Mouse (Mus musculus) midbrain, postnatal 0 days (tissue): ENCODE measurements around the gene Rps12-ps3. TPM values are rescaled to one million over a fixed set of nuclear protein-coding genes. Genes with fewer than 3 reads are reported as not detected.

Experiments used
- ATAC-seq: fragments of 200-750 bp; cut with Nextera tagmentation; 2 replicates; pipeline ENCODE4 v1.8.0; 2017; ENCODE audit warnings: moderate number of reproducible peaks, mild to moderate bottlenecking, moderate TSS enrichment, moderate library complexity; ENCODE audit not compliant: low FRiP score
- DNase-seq: peaks from one replicate; pipeline ENCODE4 v3.0.0-alpha.2; 2015; ENCODE audit warnings: low spot score
- H3K27ac ChIP-seq: fragments of 300-500 bp; sonication (generic); 2 replicates; pipeline ENCODE4 v1.5.1; 2014; ENCODE audit warnings: low read depth, mild to moderate bottlenecking, low read length, mixed read lengths
- H3K27me3 ChIP-seq: fragments of 300-500 bp; sonication (generic); 2 replicates; pipeline ENCODE4 v1.6.1; 2014; ENCODE audit warnings: low read length, control low read depth, mixed read lengths; ENCODE audit not compliant: insufficient read depth
- H3K36me3 ChIP-seq: fragments of 300-500 bp; sonication (generic); 2 replicates; pipeline ENCODE4 v1.6.1; 2014; ENCODE audit warnings: low read length, control low read depth, mixed read lengths; ENCODE audit not compliant: insufficient read depth
- H3K4me1 ChIP-seq: fragments of 300-500 bp; sonication (generic); 2 replicates; pipeline ENCODE4 v1.6.1; 2014; ENCODE audit warnings: mild to moderate bottlenecking, control low read depth, antibody characterized with exemption, low read length, mixed read lengths; ENCODE audit not compliant: insufficient read depth
- H3K4me2 ChIP-seq: fragments of 300-500 bp; sonication (generic); 2 replicates; pipeline ENCODE4 v1.6.1; 2014; ENCODE audit warnings: low read depth, mild to moderate bottlenecking, low read length, mixed read lengths; ENCODE audit not compliant: poor library complexity, severe bottlenecking
- H3K4me3 ChIP-seq: fragments of 300-500 bp; sonication (generic); 2 replicates; pipeline ENCODE4 v1.5.1; 2014; ENCODE audit warnings: low read depth, mild to moderate bottlenecking, low read length, moderate library complexity
- H3K9ac ChIP-seq: fragments of 300-500 bp; sonication (generic); replicated peaks from 2 replicates; pipeline ENCODE4 v1.6.1; 2014; ENCODE audit warnings: mild to moderate bottlenecking, low read length, moderate library complexity, mixed read lengths; ENCODE audit not compliant: poor library complexity, severe bottlenecking
- H3K9me3 ChIP-seq: fragments of 300-500 bp; sonication (generic); 2 replicates; pipeline ENCODE4 v1.6.1; 2016; ENCODE audit warnings: low read length, control low read depth
- CTCF ChIP-seq: IDR thresholded peaks from 2 replicates; pipeline ENCODE4 v1.5.1; 2016; ENCODE audit warnings: antibody characterized with exemption, mild to moderate bottlenecking
- WGBS: fragments of 180-500 bp; shearing (Covaris S2); extraction: QIAGEN DNeasy Blood & Tissue Kit; methylation state at CpG from one replicate; pipeline ENCODE4 v1.1.7; 2014; 5-methylcytosine and 5-hydroxymethylcytosine counted together
- polyA plus RNA-seq: library from polyadenylated mRNA; unstranded; fragments of >200 nt; fragmentation: Nextera tagmentation; extraction: Ambion mirVana; gene quantifications from 2 replicates; pipeline ENCODE4 v1.2.1, GENCODE M21; 2015
- total RNA-seq: library from RNA; depleted of rRNA; stranded (reverse); fragments of >200 nt; gene quantifications from 2 replicates; pipeline ENCODE4 v1.2.3, GENCODE M21; 2014

The Rps12-ps3 gene
- total and polyA plus RNA-seq, 2 experiments from 2014 or later, result 9.1 to 77.4 TPM

- Histone ChIP-seq H3K4me3 (no peak overlapping the region), H3K4me2 (no peak overlapping the region), H3K27ac (no peak overlapping the region), H3K4me1 (no peaks in the 10 kb centered on the region), H3K27me3 (no peaks in the 10 kb centered on the region), H3K9ac (no peak overlapping the region), H3K36me3 (no peaks in the 10 kb centered on the region), H3K9me3 (no peaks in the 10 kb centered on the region)
- 64% methylated on average over 5 of the region's 5 CpGs for WGBS
- no peak for DNase-seq
- no peak for ATAC-seq
- TF ChIP-seq CTCF, result no peak
These were observed 29.8 kb upstream of the Rps12-ps3 start for GRCm38 (mm10) chr19:59292183-59292839.

- Histone ChIP-seq H3K36me3 (no peaks in the 10 kb centered on the region), H3K4me2 (no peak overlapping the region), H3K27ac (no peak overlapping the region), H3K4me3 (no peak overlapping the region), H3K27me3 (no peaks in the 10 kb centered on the region), H3K9me3 (no peaks in the 10 kb centered on the region), H3K9ac (no peak overlapping the region), H3K4me1 (no peaks in the 10 kb centered on the region)
- DNase-seq, result peak; percentile 27
- no peak for ATAC-seq
- peak; percentile 58 for TF ChIP-seq CTCF
These were observed 6.8 kb upstream of the Rps12-ps3 start for GRCm38 (mm10) chr19:59315308-59315707.

DNA sequence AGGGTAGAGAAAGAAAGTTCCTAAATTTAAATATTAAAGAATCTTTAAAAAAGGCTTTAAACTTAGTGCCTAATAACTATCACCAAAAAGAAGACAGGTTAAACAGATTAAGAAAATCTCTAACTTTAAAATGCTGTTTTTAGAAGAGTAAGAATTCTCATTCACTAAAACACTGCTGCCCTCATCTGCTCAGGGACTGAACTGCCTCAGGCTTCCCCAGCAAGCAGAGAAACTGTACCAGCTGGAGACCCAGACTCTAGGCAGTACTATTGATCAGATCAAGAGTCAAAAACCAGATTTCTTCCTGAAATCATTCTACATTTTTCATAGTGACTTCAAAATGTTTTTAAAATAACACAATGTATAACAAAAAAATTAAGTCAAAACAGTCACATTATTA, 5.5 kb upstream of the Rps12-ps3 start:
- ATAC-seq, result no peak
- Histone ChIP-seq H3K4me1 (no peaks in the 10 kb centered on the region), H3K4me3 (no peak overlapping the region), H3K4me2 (no peak overlapping the region), H3K9ac (no peak overlapping the region), H3K27me3 (no peaks in the 10 kb centered on the region), H3K9me3 (no peaks in the 10 kb centered on the region), H3K36me3 (no peaks in the 10 kb centered on the region), H3K27ac (no peak overlapping the region)
- peak; percentile 74 for TF ChIP-seq CTCF
- DNase-seq, result peak; percentile 54

DNA sequence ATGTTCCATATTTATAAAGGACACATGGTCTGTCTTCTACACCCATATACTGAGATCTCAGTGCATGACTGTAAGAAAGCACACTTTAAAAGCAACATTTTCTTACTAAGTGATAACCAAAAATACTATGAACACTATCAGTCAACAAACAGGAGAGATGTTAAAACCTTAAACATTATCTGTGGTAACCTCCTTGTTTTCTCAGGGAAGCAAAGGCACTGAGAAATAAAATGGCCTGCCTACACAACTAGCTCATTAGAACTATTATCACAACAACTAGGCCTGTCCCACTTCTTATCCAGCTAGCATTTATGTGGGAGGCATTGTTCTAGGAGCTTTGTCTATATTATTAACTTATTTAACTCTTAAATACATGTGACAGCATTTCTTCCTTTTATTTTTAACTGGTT, 8.7 kb downstream of the Rps12-ps3 start:
- Histone ChIP-seq H3K36me3 (no peaks in the 10 kb centered on the region), H3K27me3 (no peaks in the 10 kb centered on the region), H3K9ac (no peak overlapping the region), H3K27ac (no peak overlapping the region), H3K4me3 (no peak overlapping the region), H3K9me3 (no peaks in the 10 kb centered on the region), H3K4me2 (no peak overlapping the region), H3K4me1 (no peaks in the 10 kb centered on the region)
- DNase-seq (no peak), ATAC-seq (no peak)
- no peak for TF ChIP-seq CTCF

GRCm38 (mm10) chr19:59336655-59337054, 14.6 kb downstream of the Rps12-ps3 start:
- Histone ChIP-seq H3K9me3 (no peaks in the 10 kb centered on the region), H3K27me3 (no peaks in the 10 kb centered on the region), H3K36me3 (no peaks in the 10 kb centered on the region), H3K4me3 (no peak overlapping the region), H3K27ac (no peak overlapping the region), H3K4me2 (no peak overlapping the region), H3K4me1 (no peaks in the 10 kb centered on the region), H3K9ac (no peak overlapping the region)
- no peak for TF ChIP-seq CTCF
- ATAC-seq (no peak), DNase-seq (no peak)
- 92% methylated on average over 1 of the region's 1 CpGs for WGBS

GRCm38 (mm10) chr19:59337872-59338681, 16.0 kb downstream of the Rps12-ps3 start:
- Histone ChIP-seq H3K36me3 (no peaks in the 10 kb centered on the region), H3K4me1 (peaks cover 5% of the 10 kb centered on the region; the same call in 1 of the 2 replicates), H3K9ac (no peak overlapping the region), H3K4me3 (no peak overlapping the region), H3K27me3 (no peaks in the 10 kb centered on the region), H3K27ac (no peak overlapping the region), H3K4me2 (no peak overlapping the region), H3K9me3 (no peaks in the 10 kb centered on the region)
- no peak for ATAC-seq
- TF ChIP-seq CTCF, result no peak
- 82% methylated on average over 3 of the region's 3 CpGs for WGBS
- no peak for DNase-seq
